Mouse (Mus musculus) neural tube, embryonic 15.5 days (tissue): ENCODE results near the gene 9130230L23Rik. TPM values are rescaled to one million over a fixed set of nuclear protein-coding genes. Genes with fewer than 3 reads are reported as not detected.

ENCODE experiments used
- ATAC-seq: fragments of 200-750 bp; cut with Nextera tagmentation; 2 replicates; pipeline ENCODE4 v1.8.0; 2017; ENCODE audit warnings: mild to moderate bottlenecking, moderate TSS enrichment, moderate library complexity; ENCODE audit not compliant: low FRiP score
- H3K27ac ChIP-seq: fragments of 300-500 bp; sonication (generic); replicated peaks from 2 replicates; pipeline ENCODE4 v1.5.1; 2015; ENCODE audit warnings: mild to moderate bottlenecking, inconsistent platforms
- H3K27me3 ChIP-seq: fragments of 300-500 bp; sonication (generic); replicated peaks from 2 replicates; pipeline ENCODE4 v1.6.1; 2015; ENCODE audit warnings: inconsistent platforms
- H3K36me3 ChIP-seq: fragments of 300-500 bp; sonication (generic); 2 replicates; pipeline ENCODE4 v1.6.1; 2015; ENCODE audit warnings: inconsistent platforms
- H3K4me1 ChIP-seq: fragments of 300-500 bp; sonication (generic); 2 replicates; pipeline ENCODE4 v1.6.1; 2015; ENCODE audit warnings: inconsistent platforms
- H3K4me2 ChIP-seq: fragments of 300-500 bp; sonication (generic); 2 replicates; pipeline ENCODE4 v1.6.1; 2015; ENCODE audit warnings: inconsistent platforms, mild to moderate bottlenecking, moderate library complexity
- H3K4me3 ChIP-seq: fragments of 300-500 bp; sonication (generic); replicated peaks from 2 replicates; pipeline ENCODE4 v1.5.1; 2015; ENCODE audit warnings: mild to moderate bottlenecking, inconsistent platforms
- H3K9ac ChIP-seq: fragments of 300-500 bp; sonication (generic); replicated peaks from 2 replicates; pipeline ENCODE4 v1.6.1; 2015; ENCODE audit warnings: mild to moderate bottlenecking, inconsistent platforms
- H3K9me3 ChIP-seq: fragments of 300-500 bp; sonication (generic); replicated peaks from 2 replicates; pipeline ENCODE4 v1.6.1; 2016; ENCODE audit warnings: inconsistent platforms
- WGBS: fragments of 180-500 bp; shearing (Covaris S2); methylation state at CpG from one replicate; pipeline ENCODE4 v1.1.7; 2015; ENCODE audit warnings: mixed read lengths; 5-methylcytosine and 5-hydroxymethylcytosine counted together
- polyA plus RNA-seq: library from polyadenylated mRNA; unstranded; fragments of >200 nt; fragmentation: Nextera tagmentation; extraction: Ambion mirVana; gene quantifications from 2 replicates; pipeline ENCODE4 v1.2.1, GENCODE M21; 2015

The 9130230L23Rik gene
- polyA plus RNA-seq = 0.14 TPM in 1 of 2 replicates, not detected in the other

GRCm38 (mm10) chr5:66004134-66004925, at the start of gene 9130230L23Rik:
Gene 9130230L23Rik (minus strand): TSS chr5:66004285.
- Histone ChIP-seq H3K9ac (no peak within 1 kb of the TSS), H3K27me3 (no peaks in the 10 kb centered on the region), H3K36me3 (no peaks in the 10 kb centered on the region), H3K9me3 (no peaks in the 10 kb centered on the region), H3K4me1 (no peaks in the 10 kb centered on the region), H3K4me3 (no peak within 1 kb of the TSS), H3K27ac (no peak within 1 kb of the TSS), H3K4me2 (no peak within 1 kb of the TSS)
- 78% methylated on average over 14 of the region's 14 CpGs for WGBS
- no peak for ATAC-seq

- Histone ChIP-seq H3K36me3 (no peaks in the 10 kb centered on the region), H3K9ac (no peak overlapping the region), H3K4me3 (no peak overlapping the region), H3K27ac (no peak overlapping the region), H3K4me1 (0 out of 2 replicates have a peak, but pooled peaks cover 3% of the 10 kb centered on the region), H3K4me2 (no peak overlapping the region), H3K9me3 (no peaks in the 10 kb centered on the region), H3K27me3 (no peaks in the 10 kb centered on the region)
- ATAC-seq = no peak
- 87% methylated on average over 20 of the region's 20 CpGs for WGBS
Observed at GRCm38 (mm10) chr5:66052777-66053548, 48.9 kb upstream of the 9130230L23Rik start.

- ATAC-seq = no peak
- Histone ChIP-seq H3K9me3 (no peaks in the 10 kb centered on the region), H3K9ac (no peak overlapping the region), H3K36me3 (no peaks in the 10 kb centered on the region), H3K27ac (no peak overlapping the region), H3K4me2 (no peak overlapping the region), H3K4me3 (no peak overlapping the region), H3K27me3 (no peaks in the 10 kb centered on the region), H3K4me1 (0 out of 2 replicates have a peak, but pooled peaks cover 3% of the 10 kb centered on the region)
- 61% methylated on average over 5 of the region's 5 CpGs for WGBS
Observed at GRCm38 (mm10) chr5:66050841-66051240, 46.8 kb upstream of the 9130230L23Rik start.

DNA sequence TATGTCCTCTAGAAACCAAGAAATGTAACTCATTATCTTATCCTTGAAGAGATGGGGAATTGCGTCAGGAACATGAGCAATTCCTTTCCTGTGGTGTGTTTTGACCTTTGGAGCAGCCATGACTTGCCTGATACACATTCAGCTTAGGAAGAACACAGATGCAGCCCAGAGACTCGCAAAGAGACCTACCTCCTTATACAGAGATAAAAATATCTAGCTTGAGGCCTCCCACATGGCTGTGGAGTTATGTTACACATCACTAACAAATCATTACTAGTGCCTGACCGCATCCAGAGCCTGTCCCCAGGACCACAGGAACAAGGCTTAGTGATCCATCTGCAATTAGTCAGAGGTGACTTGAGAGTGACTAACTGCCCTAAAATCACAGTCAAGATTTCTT, 42.3 kb upstream of the 9130230L23Rik start:
- H3K4me1 ChIP-seq = 0 out of 2 replicates have a peak, but pooled peaks cover 3% of the 10 kb centered on the region
- H3K4me2 ChIP-seq = no peak overlapping the region
- H3K27ac ChIP-seq = no peak overlapping the region
- 91% methylated on average over 3 of the region's 3 CpGs for WGBS
- no peaks in the 10 kb centered on the region for H3K9me3 ChIP-seq
- no peak overlapping the region for H3K4me3 ChIP-seq
- no peak for ATAC-seq
- no peaks in the 10 kb centered on the region for H3K27me3 ChIP-seq
- no peaks in the 10 kb centered on the region for H3K36me3 ChIP-seq
- no peak overlapping the region for H3K9ac ChIP-seq

- H3K9me3 ChIP-seq = no peaks in the 10 kb centered on the region
- no peak overlapping the region for H3K4me2 ChIP-seq
- H3K36me3 ChIP-seq = no peaks in the 10 kb centered on the region
- ATAC-seq = no peak
- no peak overlapping the region for H3K4me3 ChIP-seq
- H3K27ac ChIP-seq = no peak overlapping the region
- H3K4me1 ChIP-seq = no peaks in the 10 kb centered on the region
- no peak overlapping the region for H3K9ac ChIP-seq
- WGBS = 92% methylated on average over 3 of the region's 3 CpGs
- no peaks in the 10 kb centered on the region for H3K27me3 ChIP-seq
Observed at GRCm38 (mm10) chr5:66043897-66044296, 39.8 kb upstream of the 9130230L23Rik start.

DNA sequence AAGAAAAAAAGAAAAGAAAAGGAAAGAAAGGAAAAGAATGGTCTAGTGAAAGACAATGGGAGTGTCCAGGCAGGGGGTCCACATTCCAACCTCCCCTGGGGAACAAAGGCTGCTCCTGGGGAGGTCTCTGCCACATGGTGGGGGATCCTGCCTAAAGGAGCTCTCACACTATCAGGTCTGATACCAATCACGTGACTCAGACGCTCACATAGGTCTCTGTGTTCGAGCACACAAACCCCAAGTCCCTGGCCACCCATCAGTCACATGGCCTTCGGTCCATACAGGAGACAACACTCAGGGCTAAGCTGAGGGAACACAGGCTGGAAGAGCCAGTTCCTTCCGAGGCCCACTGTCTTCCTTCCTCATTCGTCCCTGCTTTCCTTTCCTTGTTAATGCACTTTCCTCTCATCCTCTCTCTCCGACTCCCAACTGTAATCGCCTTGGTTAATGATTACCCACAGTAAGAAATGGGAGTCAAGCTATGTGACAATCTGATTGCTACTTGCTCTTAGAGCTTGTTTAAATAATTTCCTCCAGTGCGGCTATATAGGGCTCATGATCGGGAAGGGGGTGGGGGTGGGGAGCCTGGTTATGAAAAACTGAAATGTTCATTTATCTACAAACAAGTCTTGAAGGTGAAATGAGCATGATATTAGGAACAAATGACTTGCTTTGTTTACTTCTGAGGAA, 38.7 kb upstream of the 9130230L23Rik start:
- H3K36me3 ChIP-seq = no peaks in the 10 kb centered on the region
- no peak overlapping the region for H3K27ac ChIP-seq
- H3K9me3 ChIP-seq = no peaks in the 10 kb centered on the region
- H3K9ac ChIP-seq = no peak overlapping the region
- H3K27me3 ChIP-seq = no peaks in the 10 kb centered on the region
- ATAC-seq = no peak
- no peak overlapping the region for H3K4me3 ChIP-seq
- H3K4me2 ChIP-seq = no peak overlapping the region
- H3K4me1 ChIP-seq = no peaks in the 10 kb centered on the region
- WGBS = 39% methylated on average over 10 of the region's 10 CpGs

GRCm38 (mm10) chr5:66040744-66041279, 36.7 kb upstream of the 9130230L23Rik start:
- Histone ChIP-seq H3K36me3 (no peaks in the 10 kb centered on the region), H3K4me1 (peaks cover 8% of the 10 kb centered on the region; the same call in 1 of the 2 replicates), H3K27me3 (no peaks in the 10 kb centered on the region), H3K4me3 (no peak overlapping the region), H3K9me3 (no peaks in the 10 kb centered on the region), H3K4me2 (no peak overlapping the region), H3K27ac (no peak overlapping the region), H3K9ac (no peak overlapping the region)
- ATAC-seq = no peak
- WGBS = 93% methylated on average over 7 of the region's 7 CpGs

GRCm38 (mm10) chr5:66039813-66040212, 35.7 kb upstream of the 9130230L23Rik start:
- ATAC-seq = no peak
- Histone ChIP-seq H3K4me1 (peaks cover 8% of the 10 kb centered on the region; the same call in 1 of the 2 replicates), H3K4me2 (no peak overlapping the region), H3K4me3 (no peak overlapping the region), H3K27ac (no peak overlapping the region), H3K9ac (no peak overlapping the region), H3K36me3 (no peaks in the 10 kb centered on the region), H3K9me3 (no peaks in the 10 kb centered on the region), H3K27me3 (no peaks in the 10 kb centered on the region)
- 85% methylated on average over 2 of the region's 2 CpGs for WGBS

GRCm38 (mm10) chr5:66037066-66037465, 33.0 kb upstream of the 9130230L23Rik start:
- H3K9me3 ChIP-seq = no peaks in the 10 kb centered on the region
- no peak overlapping the region for H3K4me3 ChIP-seq
- no peak overlapping the region for H3K9ac ChIP-seq
- ATAC-seq = no peak
- no peaks in the 10 kb centered on the region for H3K27me3 ChIP-seq
- H3K4me2 ChIP-seq = no peak overlapping the region
- H3K36me3 ChIP-seq = no peaks in the 10 kb centered on the region
- peaks cover 8% of the 10 kb centered on the region; the same call in 1 of the 2 replicates for H3K4me1 ChIP-seq
- peak overlapping the region; percentile 24; the same call in 1 of the 2 replicates for H3K27ac ChIP-seq
- WGBS = 70% methylated on average over 6 of the region's 6 CpGs

DNA sequence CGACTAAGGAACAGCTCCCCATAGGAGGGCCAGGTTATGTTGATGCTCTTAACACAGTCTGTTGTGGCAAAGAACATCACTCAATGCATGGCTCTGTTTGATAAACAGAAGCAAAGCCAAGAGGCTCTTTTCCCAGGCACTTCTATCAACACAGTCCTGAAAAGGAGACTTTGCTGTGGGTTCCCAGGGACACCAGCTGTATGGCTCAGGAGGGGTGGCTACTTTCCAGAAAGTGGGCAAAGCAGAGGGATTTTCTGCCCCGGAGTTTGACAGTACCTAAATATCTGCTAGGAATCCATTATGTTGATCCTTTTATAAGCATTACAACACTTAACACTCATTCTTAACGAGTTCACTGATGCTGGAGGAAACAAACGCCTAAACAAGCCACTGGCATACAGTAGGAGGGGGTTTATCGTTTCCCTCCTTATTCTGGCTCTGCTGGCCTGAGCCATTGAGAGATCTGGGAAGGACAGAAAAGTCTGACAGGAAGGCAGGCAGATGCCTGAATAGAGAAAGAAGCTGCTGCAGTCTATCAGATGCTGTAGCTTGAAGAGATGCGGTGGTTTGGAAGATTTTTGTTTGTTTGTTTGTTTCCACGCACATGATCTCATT, 32.5 kb upstream of the 9130230L23Rik start:
- Histone ChIP-seq H3K4me1 (peaks cover 8% of the 10 kb centered on the region; the same call in 1 of the 2 replicates), H3K9me3 (no peaks in the 10 kb centered on the region), H3K27ac (peak overlapping the region; percentile 24; the same call in 1 of the 2 replicates), H3K4me3 (no peak overlapping the region), H3K36me3 (no peaks in the 10 kb centered on the region), H3K27me3 (no peaks in the 10 kb centered on the region), H3K4me2 (no peak overlapping the region), H3K9ac (no peak overlapping the region)
- ATAC-seq = no peak
- WGBS = 50% methylated on average over 7 of the region's 7 CpGs
